Mouse (Mus musculus) stomach, postnatal 0 days (tissue): Measurements from ENCODE around the gene Gm10295. TPM values are rescaled to one million over a fixed set of nuclear protein-coding genes. Genes with fewer than 3 reads are reported as not detected.

ENCODE experiments used
- ATAC-seq: fragments of 200-750 bp; cut with Nextera tagmentation; 2 replicates; pipeline ENCODE4 v1.8.0; 2017; ENCODE audit not compliant: low FRiP score, low TSS enrichment
- DNase-seq: peaks from one replicate; pipeline ENCODE4 v3.0.0-alpha.2; 2016; ENCODE audit warnings: low spot score
- H3K27ac ChIP-seq: fragments of 300-500 bp; sonication (generic); replicated peaks from 2 replicates; pipeline ENCODE4 v1.5.1; 2014; ENCODE audit warnings: mild to moderate bottlenecking, control low read depth
- H3K27me3 ChIP-seq: fragments of 300-500 bp; sonication (generic); 2 replicates; pipeline ENCODE4 v1.6.1; 2014; ENCODE audit warnings: low read length; ENCODE audit not compliant: control insufficient read depth, insufficient read depth
- H3K36me3 ChIP-seq: fragments of 300-500 bp; sonication (generic); 2 replicates; pipeline ENCODE4 v1.6.1; 2014; ENCODE audit warnings: low read length, mixed read lengths; ENCODE audit not compliant: control insufficient read depth, insufficient read depth
- H3K4me1 ChIP-seq: fragments of 300-500 bp; sonication (generic); replicated peaks from 2 replicates; pipeline ENCODE4 v1.6.1; 2014; ENCODE audit warnings: antibody characterized with exemption; ENCODE audit not compliant: control insufficient read depth, insufficient read depth
- H3K4me2 ChIP-seq: fragments of 300-500 bp; sonication (generic); replicated peaks from 2 replicates; pipeline ENCODE4 v1.6.1; 2014; ENCODE audit warnings: low read depth, mild to moderate bottlenecking, control low read depth, moderate library complexity
- H3K4me3 ChIP-seq: fragments of 300-500 bp; sonication (generic); 2 replicates; pipeline ENCODE4 v1.5.1; 2014; ENCODE audit warnings: low read depth, low read length, control low read depth
- H3K9ac ChIP-seq: fragments of 300-500 bp; sonication (generic); 2 replicates; pipeline ENCODE4 v1.6.1; 2014; ENCODE audit warnings: mild to moderate bottlenecking, low read length, control low read depth, mixed read lengths
- H3K9me3 ChIP-seq: fragments of 300-500 bp; sonication (generic); 2 replicates; pipeline ENCODE4 v1.6.1; 2016; ENCODE audit warnings: low read length; ENCODE audit not compliant: control insufficient read depth
- CTCF ChIP-seq: IDR thresholded peaks from 2 replicates; pipeline ENCODE4 v1.5.1; 2016; ENCODE audit warnings: antibody characterized with exemption, low read depth, mild to moderate bottlenecking, moderate library complexity
- EP300 ChIP-seq: optimal IDR thresholded peaks from 2 replicates; pipeline ENCODE3; 2016; ENCODE audit warnings: antibody characterized with exemption
- WGBS: fragments of 180-500 bp; shearing (Covaris S2); extraction: QIAGEN DNeasy Blood & Tissue Kit; methylation state at CpG from one replicate; pipeline ENCODE4 v1.1.7; 2014; 5-methylcytosine and 5-hydroxymethylcytosine counted together
- polyA plus RNA-seq: library from polyadenylated mRNA; unstranded; fragments of >200 nt; fragmentation: Nextera tagmentation; extraction: Ambion mirVana; gene quantifications from 2 replicates; pipeline ENCODE4 v1.2.1, GENCODE M21; 2015

Gene Gm10295
- polyA plus RNA-seq, 1 experiment from 2014 or later = not detected

DNA sequence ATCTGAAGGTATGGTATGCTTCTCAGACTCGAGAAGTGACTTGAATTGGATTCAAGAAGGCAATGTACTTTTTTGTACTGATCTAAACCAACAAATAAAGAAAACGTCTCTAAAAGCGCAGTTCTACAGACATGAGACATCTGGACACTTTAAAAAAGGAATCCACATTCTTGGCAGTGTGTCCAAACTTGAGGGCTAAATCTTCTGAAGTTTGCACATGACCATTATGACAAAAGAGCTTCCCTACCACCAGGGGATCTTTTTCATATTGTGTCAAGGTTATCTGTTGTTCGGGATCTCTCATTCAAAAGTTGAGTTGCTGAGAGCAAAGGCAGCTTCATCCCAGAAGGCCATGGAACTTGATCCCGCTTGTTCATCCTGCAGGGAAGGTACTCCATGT, 40.0 kb upstream of the Gm10295 start:
- ATAC-seq = no peak
- H3K36me3 ChIP-seq = no peaks in the 10 kb centered on the region

GRCm38 (mm10) chr7:71390291-71390690, 39.0 kb upstream of the Gm10295 start:
- TF ChIP-seq EP300 (no peak), CTCF (peak; percentile 45)
- Histone ChIP-seq H3K36me3 (no peaks in the 10 kb centered on the region), H3K4me2 (no peak overlapping the region), H3K9me3 (no peaks in the 10 kb centered on the region), H3K4me1 (no peaks in the 10 kb centered on the region), H3K9ac (no peak overlapping the region), H3K27me3 (no peaks in the 10 kb centered on the region), H3K27ac (no peak overlapping the region), H3K4me3 (no peak overlapping the region)
- ATAC-seq (no peak), DNase-seq (no peak)
- WGBS = 48% methylated on average over 2 of the region's 2 CpGs

More for the DNA sequence above, 40.0 kb upstream of the Gm10295 start:
- no peak overlapping the region; the same call in 1 of the 2 replicates for H3K27ac ChIP-seq
- H3K9ac ChIP-seq = no peak overlapping the region
- no peaks in the 10 kb centered on the region for H3K27me3 ChIP-seq
- no peak overlapping the region for H3K4me3 ChIP-seq
- no peak for DNase-seq
- H3K4me1 ChIP-seq = no peaks in the 10 kb centered on the region
- WGBS = 50% methylated on average over 5 of the region's 5 CpGs
- H3K9me3 ChIP-seq = no peaks in the 10 kb centered on the region
- no peak overlapping the region for H3K4me2 ChIP-seq
- peak; percentile 32; the same call in 1 of the 2 replicates for TF ChIP-seq CTCF
- TF ChIP-seq EP300 = no peak

DNA sequence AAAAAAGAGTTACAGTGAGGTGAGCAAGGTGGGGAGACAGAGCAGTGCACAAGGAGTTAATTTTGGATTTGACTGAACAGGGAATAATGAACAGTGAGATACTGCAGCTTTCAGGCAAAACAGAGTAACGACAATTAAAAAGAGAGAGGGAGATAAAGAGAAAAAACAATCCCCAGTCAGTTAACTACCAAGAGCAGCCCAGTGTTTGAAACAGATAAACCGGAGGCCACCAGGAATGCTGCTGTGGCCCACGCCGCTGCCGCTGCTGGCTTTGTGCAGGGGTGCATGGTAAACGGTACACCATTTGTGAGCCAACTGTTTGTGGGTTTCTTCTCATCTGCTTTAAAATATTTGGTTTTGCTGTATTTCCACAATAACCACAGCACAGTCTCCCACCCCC, 34.8 kb upstream of the Gm10295 start:
- no peak for ATAC-seq
- no peak overlapping the region for H3K27ac ChIP-seq

GRCm38 (mm10) chr7:71384921-71385320, 33.6 kb upstream of the Gm10295 start:
- Histone ChIP-seq H3K9me3 (no peaks in the 10 kb centered on the region), H3K4me1 (no peaks in the 10 kb centered on the region), H3K27me3 (no peaks in the 10 kb centered on the region), H3K27ac (no peak overlapping the region), H3K4me2 (no peak overlapping the region), H3K9ac (no peak overlapping the region), H3K4me3 (no peak overlapping the region), H3K36me3 (no peaks in the 10 kb centered on the region)
- ATAC-seq (no peak), DNase-seq (no peak)
- WGBS = 71% methylated on average over 7 of the region's 7 CpGs
- TF ChIP-seq CTCF (no peak), EP300 (no peak)

More for the DNA sequence above, 34.8 kb upstream of the Gm10295 start:
- no peaks in the 10 kb centered on the region for H3K36me3 ChIP-seq
- no peak for DNase-seq
- H3K4me1 ChIP-seq = no peaks in the 10 kb centered on the region
- no peak overlapping the region for H3K4me3 ChIP-seq
- H3K4me2 ChIP-seq = no peak overlapping the region
- no peaks in the 10 kb centered on the region for H3K9me3 ChIP-seq
- 51% methylated on average over 6 of the region's 6 CpGs for WGBS
- no peaks in the 10 kb centered on the region for H3K27me3 ChIP-seq
- no peak overlapping the region for H3K9ac ChIP-seq
- TF ChIP-seq CTCF = peak; percentile 40
- no peak for TF ChIP-seq EP300

GRCm38 (mm10) chr7:71383341-71384130, 32.3 kb upstream of the Gm10295 start:
- 36% methylated on average over 20 of the region's 20 CpGs for WGBS
- Histone ChIP-seq H3K27me3 (no peaks in the 10 kb centered on the region), H3K27ac (peak overlapping the region; percentile 65), H3K4me1 (no peaks in the 10 kb centered on the region), H3K4me2 (peak overlapping the region; percentile 34), H3K36me3 (no peaks in the 10 kb centered on the region), H3K9ac (no peak overlapping the region), H3K9me3 (no peaks in the 10 kb centered on the region), H3K4me3 (0 out of 2 replicates have a peak overlapping the region, but pooled peaks have one; percentile 6)
- ATAC-seq (no peak), DNase-seq (no peak)
- no peak for TF ChIP-seq EP300
- TF ChIP-seq CTCF = no peak
